Mouse (Mus musculus) hindbrain, postnatal 0 days (tissue): ENCODE measurements around the gene Gse1. TPM values are rescaled to one million over a fixed set of nuclear protein-coding genes. Genes with fewer than 3 reads are reported as not detected.

ENCODE experiments used
- ATAC-seq: fragments of 200-750 bp; cut with Nextera tagmentation; 2 replicates; pipeline ENCODE4 v1.8.0; 2017; ENCODE audit warnings: mild to moderate bottlenecking, moderate TSS enrichment, moderate library complexity
- DNase-seq: peaks from one replicate; pipeline ENCODE4 v3.0.0-alpha.2; 2015; ENCODE audit warnings: low spot score
- H3K27ac ChIP-seq: fragments of 300-500 bp; sonication (generic); 2 replicates; pipeline ENCODE4 v1.5.1; 2014; ENCODE audit warnings: mild to moderate bottlenecking
- H3K27me3 ChIP-seq: fragments of 300-500 bp; sonication (generic); 2 replicates; pipeline ENCODE4 v1.6.1; 2014; ENCODE audit warnings: low read length, mixed read lengths; ENCODE audit not compliant: insufficient read depth
- H3K36me3 ChIP-seq: fragments of 300-500 bp; sonication (generic); 2 replicates; pipeline ENCODE4 v1.6.1; 2014; ENCODE audit warnings: low read length, mixed read lengths; ENCODE audit not compliant: insufficient read depth
- H3K4me1 ChIP-seq: fragments of 300-500 bp; sonication (generic); 2 replicates; pipeline ENCODE4 v1.6.1; 2014; ENCODE audit warnings: antibody characterized with exemption, low read length, mixed read lengths; ENCODE audit not compliant: insufficient read depth
- H3K4me2 ChIP-seq: fragments of 300-500 bp; sonication (generic); 2 replicates; pipeline ENCODE4 v1.6.1; 2014; ENCODE audit warnings: low read depth, mild to moderate bottlenecking, low read length, moderate library complexity, mixed read lengths
- H3K4me3 ChIP-seq: fragments of 300-500 bp; sonication (generic); 2 replicates; pipeline ENCODE4 v1.5.1; 2014; ENCODE audit warnings: low read length
- H3K9ac ChIP-seq: fragments of 300-500 bp; sonication (generic); replicated peaks from 2 replicates; pipeline ENCODE4 v1.6.1; 2014; ENCODE audit warnings: mild to moderate bottlenecking, low read length, moderate library complexity, mixed read lengths
- H3K9me3 ChIP-seq: fragments of 300-500 bp; sonication (generic); 2 replicates; pipeline ENCODE4 v1.6.1; 2016; ENCODE audit warnings: low read length, mixed read lengths
- CTCF ChIP-seq: IDR thresholded peaks from 2 replicates; pipeline ENCODE4 v1.5.1; 2016; ENCODE audit warnings: antibody characterized with exemption, control low read depth, low read depth
- WGBS: fragments of 180-500 bp; shearing (Covaris S2); extraction: QIAGEN DNeasy Blood & Tissue Kit; methylation state at CpG from one replicate; pipeline ENCODE4 v1.1.7; 2014; 5-methylcytosine and 5-hydroxymethylcytosine counted together
- polyA plus RNA-seq: library from polyadenylated mRNA; unstranded; fragments of >200 nt; fragmentation: Nextera tagmentation; extraction: Ambion mirVana; gene quantifications from 2 replicates; pipeline ENCODE4 v1.2.1, GENCODE M21; 2015
- total RNA-seq: library from RNA; depleted of rRNA; stranded (reverse); fragments of >200 nt; gene quantifications from 2 replicates; pipeline ENCODE4 v1.2.3, GENCODE M21; 2014

Gene Gse1
- total and polyA plus RNA-seq, 2 experiments from 2014 or later: 13.4 to 48.3 TPM

- DNase-seq (no peak), ATAC-seq (no peak)
- H3K4me3 ChIP-seq: no peak overlapping the region
- H3K9me3 ChIP-seq: no peaks in the 10 kb centered on the region
- no peaks in the 10 kb centered on the region for H3K36me3 ChIP-seq
- H3K27ac ChIP-seq: no peak overlapping the region
- H3K4me1 ChIP-seq: peaks cover 25% of the 10 kb centered on the region; the same call in 1 of the 2 replicates
- WGBS: 47% methylated on average over 6 of the region's 6 CpGs
- H3K9ac ChIP-seq: no peak overlapping the region
- H3K27me3 ChIP-seq: no peaks in the 10 kb centered on the region
- TF ChIP-seq CTCF: peak; percentile 73
- no peak overlapping the region for H3K4me2 ChIP-seq
Measured at GRCm38 (mm10) chr8:120321724-120322123, 93.5 kb downstream of the Gse1 start.

- peak; percentile 36 for TF ChIP-seq CTCF
- H3K9me3 ChIP-seq: no peaks in the 10 kb centered on the region
- H3K36me3 ChIP-seq: no peaks in the 10 kb centered on the region
- 0 out of 2 replicates have a peak overlapping the region, but pooled peaks have one; percentile 0 for H3K9ac ChIP-seq
- 14% methylated on average over 20 of the region's 20 CpGs for WGBS
- H3K4me1 ChIP-seq: peaks cover 24% of the 10 kb centered on the region; the same call in 1 of the 2 replicates
- DNase-seq (peak; percentile 82), ATAC-seq (peak; percentile 78)
- no peaks in the 10 kb centered on the region for H3K27me3 ChIP-seq
- H3K27ac ChIP-seq: peak overlapping the region; percentile 56
- no peak overlapping the region for H3K4me3 ChIP-seq
- H3K4me2 ChIP-seq: no peak overlapping the region
Measured at GRCm38 (mm10) chr8:120322956-120323448, 94.7 kb downstream of the Gse1 start.

- ATAC-seq (no peak), DNase-seq (no peak)
- H3K27ac ChIP-seq: peak overlapping the region; percentile 54
- no peak overlapping the region for H3K4me3 ChIP-seq
- H3K9ac ChIP-seq: no peak overlapping the region
- no peaks in the 10 kb centered on the region for H3K36me3 ChIP-seq
- TF ChIP-seq CTCF: no peak
- no peaks in the 10 kb centered on the region for H3K27me3 ChIP-seq
- no peak overlapping the region for H3K4me2 ChIP-seq
- H3K9me3 ChIP-seq: no peaks in the 10 kb centered on the region
- 41% methylated on average over 3 of the region's 3 CpGs for WGBS
- peaks cover 29% of the 10 kb centered on the region for H3K4me1 ChIP-seq
Measured at GRCm38 (mm10) chr8:120324555-120324954, 96.3 kb downstream of the Gse1 start.

- Histone ChIP-seq H3K4me1 (peaks cover 32% of the 10 kb centered on the region), H3K27me3 (no peaks in the 10 kb centered on the region), H3K27ac (peak overlapping the region; percentile 54), H3K36me3 (no peaks in the 10 kb centered on the region), H3K4me3 (no peak overlapping the region), H3K9ac (no peak overlapping the region), H3K4me2 (no peak overlapping the region), H3K9me3 (no peaks in the 10 kb centered on the region)
- no peak for ATAC-seq
- WGBS: 54% methylated on average over 5 of the region's 5 CpGs
- DNase-seq: no peak
- no peak; the same call in 1 of the 2 replicates for TF ChIP-seq CTCF
Measured at GRCm38 (mm10) chr8:120325172-120325767, 97.0 kb downstream of the Gse1 start.

GRCm38 (mm10) chr8:120327131-120327554 lies 98.9 kb downstream of the Gse1 start:
- ATAC-seq (no peak), DNase-seq (no peak)
- no peaks in the 10 kb centered on the region for H3K9me3 ChIP-seq
- no peak overlapping the region for H3K4me2 ChIP-seq
- no peak overlapping the region for H3K4me3 ChIP-seq
- WGBS: 48% methylated on average over 3 of the region's 3 CpGs
- no peak overlapping the region for H3K9ac ChIP-seq
- no peaks in the 10 kb centered on the region for H3K36me3 ChIP-seq
- H3K27me3 ChIP-seq: no peaks in the 10 kb centered on the region
- H3K4me1 ChIP-seq: peaks cover 32% of the 10 kb centered on the region
- peak; percentile 55 for TF ChIP-seq CTCF
- 0 out of 2 replicates have a peak overlapping the region, but pooled peaks have one; percentile 15 for H3K27ac ChIP-seq

GRCm38 (mm10) chr8:120328361-120329022 lies 100.2 kb downstream of the Gse1 start:
- no peak overlapping the region for H3K4me2 ChIP-seq
- no peak overlapping the region for H3K4me3 ChIP-seq
- WGBS: 91% methylated on average over 13 of the region's 13 CpGs
- no peaks in the 10 kb centered on the region for H3K27me3 ChIP-seq
- H3K36me3 ChIP-seq: no peaks in the 10 kb centered on the region
- TF ChIP-seq CTCF: no peak
- H3K9me3 ChIP-seq: no peaks in the 10 kb centered on the region
- DNase-seq (no peak), ATAC-seq (no peak)
- peaks cover 24% of the 10 kb centered on the region; the same call in 1 of the 2 replicates for H3K4me1 ChIP-seq
- H3K27ac ChIP-seq: no peak overlapping the region
- H3K9ac ChIP-seq: no peak overlapping the region
